Mouse (Mus musculus) midbrain, embryonic 11.5 days (tissue): ENCODE measurements around the gene Vmp1. TPM values are rescaled to one million over a fixed set of nuclear protein-coding genes. Genes with fewer than 3 reads are reported as not detected.

ENCODE experiments used
- ATAC-seq: fragments of 200-750 bp; cut with Nextera tagmentation; 2 replicates; pipeline ENCODE4 v1.8.0; 2017; ENCODE audit warnings: moderate TSS enrichment, moderate library complexity; ENCODE audit not compliant: low FRiP score
- DNase-seq: peaks from one replicate; pipeline ENCODE4 v3.0.0; 2015; ENCODE audit warnings: low spot score; ENCODE audit errors: missing footprints
- H3K27ac ChIP-seq: fragments of 300-500 bp; sonication (generic); 2 replicates; pipeline ENCODE4 v1.5.1; 2014; ENCODE audit warnings: low read depth, low read length
- H3K27me3 ChIP-seq: fragments of 300-500 bp; sonication (generic); 2 replicates; pipeline ENCODE4 v1.6.1; 2014; ENCODE audit warnings: mild to moderate bottlenecking, low read length, moderate library complexity, mixed read lengths; ENCODE audit not compliant: control insufficient read depth, insufficient read depth
- H3K36me3 ChIP-seq: fragments of 300-500 bp; sonication (generic); 2 replicates; pipeline ENCODE4 v1.6.1; 2014; ENCODE audit warnings: mild to moderate bottlenecking, low read length, moderate library complexity, mixed read lengths; ENCODE audit not compliant: control insufficient read depth, insufficient read depth
- H3K4me1 ChIP-seq: fragments of 300-500 bp; sonication (generic); 2 replicates; pipeline ENCODE4 v1.6.1; 2014; ENCODE audit warnings: low read length; ENCODE audit not compliant: control insufficient read depth, insufficient read depth
- H3K4me2 ChIP-seq: fragments of 300-500 bp; sonication (generic); 2 replicates; pipeline ENCODE4 v1.6.1; 2014; ENCODE audit warnings: mild to moderate bottlenecking, moderate library complexity
- H3K4me3 ChIP-seq: fragments of 300-500 bp; sonication (generic); 2 replicates; pipeline ENCODE4 v1.5.1; 2014; ENCODE audit warnings: low read depth, low read length
- H3K9ac ChIP-seq: fragments of 300-500 bp; sonication (generic); 2 replicates; pipeline ENCODE4 v1.6.1; 2014; ENCODE audit warnings: low read length
- H3K9me3 ChIP-seq: fragments of 300-500 bp; sonication (generic); 2 replicates; pipeline ENCODE4 v1.6.1; 2016; ENCODE audit warnings: low read length; ENCODE audit not compliant: control insufficient read depth
- WGBS: fragments of 180-500 bp; shearing (Covaris S2); extraction: QIAGEN DNeasy Blood & Tissue Kit; methylation state at CpG from one replicate; pipeline ENCODE4 v1.1.7; 2014; 5-methylcytosine and 5-hydroxymethylcytosine counted together
- polyA plus RNA-seq: library from polyadenylated mRNA; unstranded; fragments of >200 nt; fragmentation: Nextera tagmentation; extraction: Ambion mirVana; gene quantifications from 2 replicates; pipeline ENCODE4 v1.2.1, GENCODE M21; 2014

Vmp1 gene
- polyA plus RNA-seq, 1 experiment from 2014 or later = 93.7 TPM

DNA sequence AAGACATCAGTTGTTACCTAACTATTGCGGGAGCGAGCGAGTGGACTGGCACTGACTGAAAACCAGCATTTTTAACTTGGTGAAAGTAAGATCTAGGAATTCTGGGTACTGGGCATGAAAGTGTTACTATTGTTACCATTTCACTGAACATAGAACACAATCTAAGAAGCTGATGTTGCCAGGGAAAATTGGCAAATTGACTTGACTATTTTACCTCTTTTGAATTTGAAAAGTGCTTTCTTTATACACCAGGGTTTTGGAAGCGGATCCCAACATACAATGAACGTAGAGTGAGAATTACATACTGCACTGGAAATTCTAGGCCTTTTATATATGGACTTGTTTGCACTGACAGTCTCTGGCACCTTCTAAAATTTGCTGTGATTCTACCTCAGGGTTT, 90.2 kb downstream of the Vmp1 start:
- Histone ChIP-seq H3K36me3 (no peaks in the 10 kb centered on the region), H3K4me2 (no peak overlapping the region), H3K9ac (no peak overlapping the region), H3K27me3 (no peaks in the 10 kb centered on the region), H3K4me1 (no peaks in the 10 kb centered on the region), H3K27ac (no peak overlapping the region), H3K9me3 (no peaks in the 10 kb centered on the region), H3K4me3 (no peak overlapping the region)
- no peak for ATAC-seq
- DNase-seq = no peak
- WGBS = 80% methylated on average over 5 of the region's 5 CpGs

DNA sequence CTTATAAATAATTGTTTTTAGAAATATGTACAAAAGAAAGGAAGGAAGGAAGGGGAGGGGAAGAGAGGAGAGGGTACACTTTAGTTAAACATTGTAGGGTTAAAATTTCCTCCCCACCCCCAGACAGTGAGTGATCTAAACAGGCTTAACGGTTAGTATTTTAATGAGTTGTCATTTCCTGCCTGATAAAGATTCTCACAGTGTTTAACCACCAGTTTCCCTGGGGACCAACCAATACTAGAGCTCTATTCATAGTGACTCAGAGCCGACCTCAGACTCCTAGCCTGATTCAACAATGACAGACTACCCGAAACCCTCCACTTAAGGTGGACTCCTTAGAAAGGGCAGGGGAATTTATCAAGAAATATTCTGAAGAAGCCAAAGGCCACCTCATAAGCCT, 90.6 kb downstream of the Vmp1 start:
- H3K4me3 ChIP-seq = no peak overlapping the region
- no peaks in the 10 kb centered on the region for H3K36me3 ChIP-seq
- ATAC-seq (no peak), DNase-seq (no peak)
- no peak overlapping the region for H3K4me2 ChIP-seq
- 49% methylated on average over 3 of the region's 3 CpGs for WGBS
- H3K27me3 ChIP-seq = no peaks in the 10 kb centered on the region
- no peaks in the 10 kb centered on the region for H3K4me1 ChIP-seq
- no peaks in the 10 kb centered on the region for H3K9me3 ChIP-seq
- H3K27ac ChIP-seq = no peak overlapping the region
- H3K9ac ChIP-seq = no peak overlapping the region

- H3K36me3 ChIP-seq = no peaks in the 10 kb centered on the region
- H3K4me3 ChIP-seq = no peak overlapping the region
- H3K4me2 ChIP-seq = no peak overlapping the region
- no peak overlapping the region for H3K9ac ChIP-seq
- H3K4me1 ChIP-seq = peaks cover 3% of the 10 kb centered on the region; the same call in 1 of the 2 replicates
- H3K27ac ChIP-seq = no peak overlapping the region
- H3K27me3 ChIP-seq = no peaks in the 10 kb centered on the region
- DNase-seq (no peak), ATAC-seq (no peak)
- no peaks in the 10 kb centered on the region for H3K9me3 ChIP-seq
- 89% methylated on average over 2 of the region's 2 CpGs for WGBS
Measured at GRCm38 (mm10) chr11:86591931-86592616, 91.6 kb downstream of the Vmp1 start.

- Histone ChIP-seq H3K4me1 (peaks cover 8% of the 10 kb centered on the region; the same call in 1 of the 2 replicates), H3K27ac (no peak overlapping the region), H3K9ac (no peak overlapping the region), H3K4me2 (no peak overlapping the region), H3K9me3 (no peaks in the 10 kb centered on the region), H3K4me3 (no peak overlapping the region), H3K36me3 (no peaks in the 10 kb centered on the region), H3K27me3 (no peaks in the 10 kb centered on the region)
- 83% methylated on average over 4 of the region's 4 CpGs for WGBS
- DNase-seq (no peak), ATAC-seq (no peak)
Measured at GRCm38 (mm10) chr11:86591301-86591845, 92.3 kb downstream of the Vmp1 start.

- Histone ChIP-seq H3K4me3 (no peak overlapping the region), H3K9me3 (no peaks in the 10 kb centered on the region), H3K4me2 (no peak overlapping the region), H3K27ac (no peak overlapping the region), H3K27me3 (no peaks in the 10 kb centered on the region), H3K36me3 (no peaks in the 10 kb centered on the region), H3K4me1 (peaks cover 8% of the 10 kb centered on the region; the same call in 1 of the 2 replicates), H3K9ac (no peak overlapping the region)
- DNase-seq (no peak), ATAC-seq (no peak)
- 93% methylated on average over 10 of the region's 10 CpGs for WGBS
Measured at GRCm38 (mm10) chr11:86590579-86590978, 93.1 kb downstream of the Vmp1 start.

GRCm38 (mm10) chr11:86590066-86590465, 93.6 kb downstream of the Vmp1 start:
- H3K4me3 ChIP-seq = no peak overlapping the region
- no peak overlapping the region for H3K27ac ChIP-seq
- DNase-seq (no peak), ATAC-seq (no peak)
- peaks cover 8% of the 10 kb centered on the region; the same call in 1 of the 2 replicates for H3K4me1 ChIP-seq
- no peaks in the 10 kb centered on the region for H3K27me3 ChIP-seq
- no peaks in the 10 kb centered on the region for H3K36me3 ChIP-seq
- no peaks in the 10 kb centered on the region for H3K9me3 ChIP-seq
- no peak overlapping the region for H3K4me2 ChIP-seq
- WGBS = 89% methylated on average over 4 of the region's 4 CpGs
- H3K9ac ChIP-seq = no peak overlapping the region

GRCm38 (mm10) chr11:86588583-86589298, 94.9 kb downstream of the Vmp1 start:
- no peak overlapping the region for H3K9ac ChIP-seq
- DNase-seq (no peak), ATAC-seq (no peak)
- H3K9me3 ChIP-seq = no peaks in the 10 kb centered on the region
- no peak overlapping the region for H3K27ac ChIP-seq
- no peaks in the 10 kb centered on the region for H3K36me3 ChIP-seq
- H3K27me3 ChIP-seq = no peaks in the 10 kb centered on the region
- no peak overlapping the region for H3K4me3 ChIP-seq
- no peak overlapping the region for H3K4me2 ChIP-seq
- 95% methylated on average over 4 of the region's 4 CpGs for WGBS
- peaks cover 8% of the 10 kb centered on the region; the same call in 1 of the 2 replicates for H3K4me1 ChIP-seq

DNA sequence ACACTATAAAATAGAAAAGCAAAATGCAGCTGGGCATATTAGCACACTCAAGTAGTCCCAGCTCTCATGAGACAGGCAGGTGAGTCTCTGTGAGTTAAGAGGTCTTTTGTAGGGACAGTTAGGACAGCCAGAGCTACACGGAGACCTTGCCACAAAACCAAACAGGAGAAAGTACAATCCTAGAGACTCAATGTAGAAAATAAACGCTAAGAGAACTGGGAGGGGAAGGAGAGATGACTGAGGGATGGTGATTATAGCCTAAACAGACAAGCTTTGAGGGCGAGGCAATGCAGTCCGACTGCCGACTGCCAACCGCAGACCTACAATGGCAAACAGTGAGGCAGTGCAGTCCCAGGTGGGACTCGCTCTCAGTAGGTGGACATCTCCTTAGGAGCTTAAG, 95.8 kb downstream of the Vmp1 start:
- no peak overlapping the region for H3K27ac ChIP-seq
- peaks cover 8% of the 10 kb centered on the region; the same call in 1 of the 2 replicates for H3K4me1 ChIP-seq
- ATAC-seq (no peak), DNase-seq (no peak)
- no peaks in the 10 kb centered on the region for H3K27me3 ChIP-seq
- WGBS = 53% methylated on average over 7 of the region's 7 CpGs
- no peaks in the 10 kb centered on the region for H3K36me3 ChIP-seq
- no peaks in the 10 kb centered on the region for H3K9me3 ChIP-seq
- H3K4me3 ChIP-seq = no peak overlapping the region
- no peak overlapping the region for H3K4me2 ChIP-seq
- H3K9ac ChIP-seq = no peak overlapping the region
